In genomic region chr14:12823781-12824180, GRCm38 (mm10) we compare ENCODE assay signal across 9 mouse cellular contexts. TPM values are rescaled to one million over a fixed set of nuclear protein-coding genes. Genes with fewer than 3 reads are reported as not detected.
A peak's percentile ranks its signal among the peaks of the same experiment; 100 is the strongest.
DNase-seq lines count a peak whose midpoint lies in the region; ATAC-seq lines count a peak whose summit lies in the region.
"Had no signal": no experiment of that assay in that cellular context is flagged by ENCODE, and none has a peak within 500 bp of the region (broad histone marks: within the 10 kb centered on the region; RNA-seq: fewer than 3 reads in every experiment).

No protein-coding gene starts in this region.

- 17% methylated on average over 6 of the region's 6 CpGs for WGBS in embryonic facial prominence, embryonic 10.5 days
- WGBS in midbrain, embryonic 11.5 days: 16% methylated on average over 6 of the region's 6 CpGs

- no peak overlapping the region for H3K9ac ChIP-seq in midbrain, embryonic 11.5 days (ENCODE audit: low read length)

- H3K36me3 ChIP-seq in embryonic facial prominence, embryonic 10.5 days (replicated peaks): no peaks in the 10 kb centered on the region
- no peaks in the 10 kb centered on the region for H3K36me3 ChIP-seq in midbrain, embryonic 11.5 days (ENCODE audit: control insufficient read depth, insufficient read depth, low read length)

- 0 out of 2 replicates have a peak overlapping the region, but pooled peaks have one; percentile 78 for H3K4me2 ChIP-seq in midbrain, embryonic 11.5 days

- ATAC-seq in midbrain, embryonic 11.5 days (ENCODE audit: low FRiP score): no peak
- ATAC-seq in erythroblast, adult 5-6 weeks (replicated peaks; ENCODE audit: low FRiP score, poor library complexity, severe bottlenecking): no peak

- intact Hi-C loops in heart, postnatal 14 days (cut with DNase I): no loop called here
- intact Hi-C loops in left cerebral cortex, postnatal 36 days (cut with DNase I): loop anchor here (2.0 to 10.0 kb wide), 4 partner anchors 45 to 374 kb away; no protein-coding TSS in a partner anchor

- no peaks in the 10 kb centered on the region for H3K9me3 ChIP-seq in embryonic facial prominence, embryonic 10.5 days
- no peaks in the 10 kb centered on the region for H3K9me3 ChIP-seq in midbrain, embryonic 11.5 days (ENCODE audit: control insufficient read depth, low read length)

- no peak overlapping the region for H3K4me3 ChIP-seq in embryonic facial prominence, embryonic 10.5 days
- H3K4me3 ChIP-seq in midbrain, embryonic 11.5 days (ENCODE audit: low read depth, low read length): no peak overlapping the region

- H3K27ac ChIP-seq in embryonic facial prominence, embryonic 10.5 days (replicated peaks): no peak overlapping the region
- no peak overlapping the region for H3K27ac ChIP-seq in midbrain, embryonic 11.5 days (ENCODE audit: low read depth, low read length)

- peaks cover 19% of the 10 kb centered on the region for H3K4me1 ChIP-seq in embryonic facial prominence, embryonic 10.5 days
- 0 out of 2 replicates have a peak, but pooled peaks cover 4% of the 10 kb centered on the region for H3K4me1 ChIP-seq in midbrain, embryonic 11.5 days (ENCODE audit: control insufficient read depth, insufficient read depth, low read length)

- peak; percentile 18 to 51 for DNase-seq in heart, postnatal 14 days
- DNase-seq in heart, adult 9 months (ENCODE audit: low spot score in 2 of 2): no peak
- peak; percentile 79 for DNase-seq in Muller cell, postnatal 12 days (ENCODE audit: inconsistent ontology term)
- DNase-seq in embryonic facial prominence, embryonic 10.5 days (ENCODE audit: low spot score): peak; percentile 74
- DNase-seq in midbrain, embryonic 11.5 days (ENCODE audit: low spot score, missing footprints): peak; percentile 94
- no peak for DNase-seq in thymus, postnatal 25 days
- DNase-seq in left cerebral cortex, postnatal 36 days (ENCODE audit: low spot score in 2 of 2): no peak

- H3K27me3 ChIP-seq in embryonic facial prominence, embryonic 10.5 days (replicated peaks; ENCODE audit: low read depth, poor library complexity, severe bottlenecking): peaks cover 26% of the 10 kb centered on the region
- no peaks in the 10 kb centered on the region for H3K27me3 ChIP-seq in midbrain, embryonic 11.5 days (ENCODE audit: control insufficient read depth, insufficient read depth, low read length)

RNA-seq across cellular contexts. Expression of gene Cadps, which starts 0.9 kb away (rescaled TPM):
- under 1 TPM; 0.05 to 0.14 TPM for total RNA-seq in heart, postnatal 14 days (2021)
- 2.0 and 2.6 TPM in 2 replicates for polyA plus RNA-seq in embryonic facial prominence, embryonic 10.5 days (2016; fragmentation: Nextera tagmentation; extraction: Ambion mirVana)
- 12.6 and 13.3 TPM in 2 replicates for polyA plus RNA-seq in midbrain, embryonic 11.5 days (2014; fragmentation: Nextera tagmentation; extraction: Ambion mirVana)
- 100 to 1,000 TPM; 224 to 253 TPM for total RNA-seq in left cerebral cortex, postnatal 36 days (2021)
- not detected in 2 replicates for total RNA-seq in erythroblast, adult 5-6 weeks (2015; ENCODE audit: low replicate concordance)
- not detected in 2 replicates for total RNA-seq in erythroblast, adult 5-6 weeks (2017; ENCODE audit: low replicate concordance)
- polyA plus RNA-seq: liver, embryonic 16.5 days had no signal

Comparison
In these comparisons a context has a peak if more than half of its experiments do, and no peak if none do; other contexts are left out.
1. DNase-seq: peak in heart, postnatal 14 days (2 of 2), Muller cell, postnatal 12 days (single experiment), embryonic facial prominence, embryonic 10.5 days (single experiment) and midbrain, embryonic 11.5 days (single experiment); none in heart, adult 9 months (0 of 2), thymus, postnatal 25 days (single experiment) and left cerebral cortex, postnatal 36 days (0 of 2).
2. RNA of gene Cadps, which starts 0.9 kb away (total RNA-seq): 224 to 253 TPM in left cerebral cortex, postnatal 36 days; 0.05 to 0.14 TPM in heart, postnatal 14 days and not detected in erythroblast, adult 5-6 weeks; every median in the first group is over 100 times any median in the second.